Mouse (Mus musculus): Measurements from ENCODE around the gene Cadm1.

DNA sequence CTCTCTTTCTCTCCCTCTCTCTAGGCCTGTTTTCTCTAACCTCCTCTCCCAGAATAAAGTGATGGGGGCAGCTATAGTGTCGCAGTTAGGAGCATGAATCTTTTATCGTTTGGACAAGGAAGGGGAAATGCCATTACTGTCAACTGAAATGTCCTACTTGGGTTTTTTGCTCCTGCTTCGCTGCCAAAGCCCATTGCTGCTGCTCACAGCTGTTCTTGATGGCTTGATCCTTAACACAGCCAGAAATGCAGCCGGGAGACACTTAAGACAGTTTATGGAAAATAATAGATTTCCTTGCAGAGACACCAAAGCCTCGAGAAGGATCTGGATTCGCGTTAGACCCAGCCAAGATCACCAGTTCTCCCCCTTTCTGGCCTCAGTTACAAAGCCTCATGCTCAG, 327.3 kb downstream of the Cadm1 start:
- TF ChIP-seq CTCF (IDR thresholded peaks at IDR 0.05; ENCODE audit: low read depth) (no peak), EP300 (IDR thresholded peaks at IDR 0.05; ENCODE audit: low read depth) (no peak)
